ENCODE assay signal across 22 mouse cellular contexts in genomic region chr19:5430408-5430807, GRCm38 (mm10). TPM values are rescaled to one million over a fixed set of nuclear protein-coding genes. Genes with fewer than 3 reads are reported as not detected.
DNase-seq lines count a peak whose midpoint lies in the region; ATAC-seq and TF ChIP-seq lines count a peak whose summit lies in the region.
"Had no signal": no experiment of that assay in that cellular context is flagged by ENCODE, and none has a peak within 500 bp of the region (broad histone marks: within the 10 kb centered on the region; RNA-seq: fewer than 3 reads in every experiment).

No protein-coding gene starts in this region.

- no peak for ATAC-seq in hindbrain, embryonic 13.5 days (ENCODE audit: low FRiP score)
- no peak for ATAC-seq in lung, postnatal 0 days
- ATAC-seq: CD4-positive, CD25-positive, alpha-beta regulatory T cell, adult 4 months; liver, embryonic 12.5 days; midbrain, embryonic 15.5 days had no signal

- TF ChIP-seq EP300 in lung, postnatal 0 days (IDR thresholded peaks at IDR 0.05), result no peak

- H3K27me3 ChIP-seq in hindbrain, embryonic 13.5 days, result peaks cover 9% of the 10 kb centered on the region
- H3K27me3 ChIP-seq in hindbrain, embryonic 10.5 days (ENCODE audit: insufficient read depth, poor library complexity, severe bottlenecking), result 0 out of 2 replicates have a peak, but pooled peaks cover 5% of the 10 kb centered on the region
- H3K27me3 ChIP-seq in thymus, adult 2 months (ENCODE audit: control insufficient read depth, insufficient read depth, low read length), result no peaks in the 10 kb centered on the region
- no peaks in the 10 kb centered on the region for H3K27me3 ChIP-seq in lung, postnatal 0 days (replicated peaks; ENCODE audit: insufficient read depth, low read length)
- H3K27me3 ChIP-seq: hindbrain, embryonic 15.5 days; midbrain, embryonic 15.5 days had no signal

- TF ChIP-seq CTCF in thymus, adult 2 months (IDR thresholded peaks at IDR 0.05; ENCODE audit: borderline replicate concordance, control insufficient read depth, extremely low read depth, insufficient read depth, low read length, poor library complexity), result no peak
- TF ChIP-seq CTCF in embryonic fibroblast, embryonic 13.5 days (IDR thresholded peaks at IDR 0.05; ENCODE audit: borderline replicate concordance, insufficient read depth, low read length), result no peak
- TF ChIP-seq CTCF in lung, postnatal 0 days (IDR thresholded peaks at IDR 0.05), result no peak
- no peak for TF ChIP-seq CTCF in left cerebral cortex, adult 2 months (IDR thresholded peaks at IDR 0.05)

- H3K9me3 ChIP-seq in hindbrain, embryonic 13.5 days, result no peaks in the 10 kb centered on the region
- H3K9me3 ChIP-seq in hindbrain, embryonic 10.5 days, result no peaks in the 10 kb centered on the region
- no peaks in the 10 kb centered on the region for H3K9me3 ChIP-seq in lung, postnatal 0 days (ENCODE audit: low read length)
- H3K9me3 ChIP-seq: forebrain, embryonic 12.5 days; G1E; hindbrain, embryonic 15.5 days; liver, embryonic 12.5 days; midbrain, embryonic 15.5 days had no signal

- no peak for TF ChIP-seq POLR2A in thymus, adult 2 months (IDR thresholded peaks at IDR 0.05; ENCODE audit: control insufficient read depth, extremely low read depth, insufficient read depth, low read length, poor library complexity)
- no peak for TF ChIP-seq POLR2A in embryonic fibroblast, embryonic 13.5 days (IDR thresholded peaks at IDR 0.05; ENCODE audit: low read depth, low read length)

- no peak overlapping the region for H3K4me2 ChIP-seq in hindbrain, embryonic 13.5 days
- no peak overlapping the region for H3K4me2 ChIP-seq in lung, postnatal 0 days (replicated peaks; ENCODE audit: low read depth, low read length)
- H3K4me2 ChIP-seq: forebrain, embryonic 12.5 days; hindbrain, embryonic 15.5 days; liver, embryonic 12.5 days; lung, embryonic 14.5 days; midbrain, embryonic 15.5 days had no signal

- WGBS in hindbrain, embryonic 13.5 days, result 90% methylated on average over 1 of the region's 1 CpGs
- WGBS in hindbrain, embryonic 10.5 days, result 87% methylated on average over 1 of the region's 1 CpGs
- WGBS in thymus, adult 2 months, result 2% methylated on average over 1 of the region's 1 CpGs
- 66% methylated on average over 1 of the region's 1 CpGs for WGBS in lung, postnatal 0 days

- H3K27ac ChIP-seq in hindbrain, embryonic 13.5 days, result no peak overlapping the region
- H3K27ac ChIP-seq in hindbrain, embryonic 10.5 days, result no peak overlapping the region
- peak overlapping the region; percentile 35 for H3K27ac ChIP-seq in thymus, adult 2 months (ENCODE audit: control insufficient read depth, insufficient read depth, low read length)
- peak overlapping the region; percentile 76 for H3K27ac ChIP-seq in embryonic fibroblast, embryonic 13.5 days (ENCODE audit: insufficient read depth, low read length)
- H3K27ac ChIP-seq in lung, postnatal 0 days (ENCODE audit: low read length), result no peak overlapping the region
- no peak overlapping the region for H3K27ac ChIP-seq in left cerebral cortex, adult 2 months
- H3K27ac ChIP-seq: forebrain, embryonic 12.5 days; liver, embryonic 12.5 days; macrophage; midbrain, embryonic 15.5 days had no signal

- peak overlapping the region; percentile 15; the same call in 1 of the 2 replicates for H3K9ac ChIP-seq in hindbrain, embryonic 13.5 days
- H3K9ac ChIP-seq in lung, postnatal 0 days (replicated peaks; ENCODE audit: low read depth), result no peak overlapping the region
- H3K9ac ChIP-seq: forebrain, embryonic 12.5 days; hindbrain, embryonic 15.5 days; liver, embryonic 12.5 days; lung, embryonic 14.5 days; midbrain, embryonic 15.5 days had no signal

- no peak overlapping the region for H3K4me3 ChIP-seq in hindbrain, embryonic 13.5 days
- H3K4me3 ChIP-seq in hindbrain, embryonic 10.5 days, result no peak overlapping the region
- no peak overlapping the region for H3K4me3 ChIP-seq in thymus, adult 2 months (ENCODE audit: control insufficient read depth, insufficient read depth, low read length)
- no peak overlapping the region for H3K4me3 ChIP-seq in embryonic fibroblast, embryonic 13.5 days (ENCODE audit: insufficient read depth, low read length)
- no peak overlapping the region for H3K4me3 ChIP-seq in lung, postnatal 0 days (ENCODE audit: low read depth, low read length)
- H3K4me3 ChIP-seq in left cerebral cortex, adult 2 months, result no peak overlapping the region
- H3K4me3 ChIP-seq: forebrain, embryonic 12.5 days; hindbrain, embryonic 15.5 days; liver, embryonic 12.5 days; midbrain, embryonic 15.5 days had no signal

- DNase-seq in hindbrain, embryonic 10.5 days (ENCODE audit: low spot score), result no peak
- DNase-seq in thymus, adult 2 months, result peak; percentile 25
- no peak for DNase-seq in thymus, postnatal 10 days (ENCODE audit: low spot score in 2 of 2)
- DNase-seq in lung, postnatal 0 days (ENCODE audit: low spot score), result no peak
- no peak for DNase-seq in left cerebral cortex, adult 2 months (ENCODE audit: extremely low spot score in 1 of 2, low spot score in 2 of 2)
- DNase-seq: lung, embryonic 14.5 days had no signal

- intact Hi-C loops in left cerebral cortex, adult 2 months (cut with DNase I), result no loop called here

- peaks cover 18% of the 10 kb centered on the region for H3K36me3 ChIP-seq in hindbrain, embryonic 13.5 days
- peaks cover 22% of the 10 kb centered on the region for H3K36me3 ChIP-seq in hindbrain, embryonic 10.5 days
- H3K36me3 ChIP-seq in thymus, adult 2 months (ENCODE audit: control insufficient read depth, insufficient read depth, low read length), result 0 out of 2 replicates have a peak, but pooled peaks cover 8% of the 10 kb centered on the region
- H3K36me3 ChIP-seq in lung, postnatal 0 days (ENCODE audit: insufficient read depth, low read length), result peaks cover 4% of the 10 kb centered on the region; the same call in 1 of the 2 replicates

- peaks cover 37% of the 10 kb centered on the region for H3K4me1 ChIP-seq in hindbrain, embryonic 13.5 days (replicated peaks)
- H3K4me1 ChIP-seq in hindbrain, embryonic 10.5 days (replicated peaks), result peaks cover 42% of the 10 kb centered on the region
- peaks cover 50% of the 10 kb centered on the region for H3K4me1 ChIP-seq in thymus, adult 2 months (replicated peaks; ENCODE audit: control insufficient read depth, insufficient read depth, low read length)
- H3K4me1 ChIP-seq in embryonic fibroblast, embryonic 13.5 days (ENCODE audit: control insufficient read depth, insufficient read depth, low read length), result peaks cover 49% of the 10 kb centered on the region
- H3K4me1 ChIP-seq in lung, postnatal 0 days (ENCODE audit: insufficient read depth, low read depth, low read length), result peaks cover 22% of the 10 kb centered on the region; the same call in 1 of the 2 replicates

RNA-seq across cellular contexts. Expression of gene AI837181, which starts 5.5 kb away (rescaled TPM):
- polyA plus RNA-seq in hindbrain, embryonic 13.5 days (2015; fragmentation: Nextera tagmentation; extraction: Ambion mirVana), result 68.5 and 69.7 TPM in 2 replicates
- 53.8 and 63.9 TPM in 2 replicates for polyA plus RNA-seq in hindbrain, embryonic 10.5 days (2016; fragmentation: Nextera tagmentation; extraction: Ambion mirVana)
- polyA plus RNA-seq in thymus, adult 2 months (2012; rRNA removed), result 145 and 149 TPM in 2 replicates
- polyA plus RNA-seq in embryonic fibroblast, embryonic 13.5 days (2011; ENCODE audit: insufficient read length, low read depth, missing spikeins), result 47.2 and 48.3 TPM in 2 replicates
- 61.7 and 63.6 TPM in 2 replicates for polyA plus RNA-seq in lung, postnatal 0 days (2015; fragmentation: Nextera tagmentation; extraction: Ambion mirVana)
- 10 to 100 TPM; 68.0 to 74.1 TPM for total RNA-seq in left cerebral cortex, adult 2 months (2021)

RNA-seq across cellular contexts. Expression of gene Drap1, which starts 5.6 kb away (rescaled TPM):
- 322 and 323 TPM in 2 replicates for polyA plus RNA-seq in hindbrain, embryonic 13.5 days (2015; fragmentation: Nextera tagmentation; extraction: Ambion mirVana)
- polyA plus RNA-seq in hindbrain, embryonic 10.5 days (2016; fragmentation: Nextera tagmentation; extraction: Ambion mirVana), result 223 and 271 TPM in 2 replicates
- 112 and 133 TPM in 2 replicates for polyA plus RNA-seq in thymus, adult 2 months (2012; rRNA removed)
- 152 and 169 TPM in 2 replicates for polyA plus RNA-seq in embryonic fibroblast, embryonic 13.5 days (2011; ENCODE audit: insufficient read length, low read depth, missing spikeins)
- 352 and 379 TPM in 2 replicates for polyA plus RNA-seq in lung, postnatal 0 days (2015; fragmentation: Nextera tagmentation; extraction: Ambion mirVana)
- 100 to 1,000 TPM; 248 to 267 TPM for total RNA-seq in left cerebral cortex, adult 2 months (2021)

RNA-seq across cellular contexts. Expression of gene Fosl1, which starts 16.9 kb away (rescaled TPM):
- 0.48 TPM in 1 of 2 replicates, not detected in the other for polyA plus RNA-seq in hindbrain, embryonic 13.5 days (2015; fragmentation: Nextera tagmentation; extraction: Ambion mirVana)
- not detected in 2 replicates for polyA plus RNA-seq in hindbrain, embryonic 10.5 days (2016; fragmentation: Nextera tagmentation; extraction: Ambion mirVana)
- 0.16 TPM in 1 of 2 replicates, not detected in the other for polyA plus RNA-seq in thymus, adult 2 months (2012; rRNA removed)
- 13.4 and 35.0 TPM in 2 replicates for polyA plus RNA-seq in embryonic fibroblast, embryonic 13.5 days (2011; ENCODE audit: insufficient read length, low read depth, missing spikeins)
- polyA plus RNA-seq in lung, postnatal 0 days (2015; fragmentation: Nextera tagmentation; extraction: Ambion mirVana), result 0.31 TPM in 1 of 2 replicates, not detected in the other
- total RNA-seq in left cerebral cortex, adult 2 months (2021), result under 1 TPM in 1 of 2 experiments, not detected in 1; 0.65 TPM
- total RNA-seq: gastrocnemius, postnatal 14 days; heart, postnatal 10 days; layer of hippocampus, postnatal 10 days; left cerebral cortex, postnatal 14 days had no signal
- polyA plus RNA-seq: CD4-positive, CD25-positive, alpha-beta regulatory T cell, adult 4 months; forebrain, embryonic 12.5 days; hindbrain, embryonic 15.5 days; liver, embryonic 12.5 days; lung, embryonic 14.5 days; macrophage; midbrain, embryonic 15.5 days; neural tube, embryonic 11.5 days had no signal

RNA-seq across cellular contexts. Expression of gene Ccdc85b, which starts 27.3 kb away (rescaled TPM):
- 9.6 and 10.2 TPM in 2 replicates for polyA plus RNA-seq in hindbrain, embryonic 13.5 days (2015; fragmentation: Nextera tagmentation; extraction: Ambion mirVana)
- 6.9 and 8.6 TPM in 2 replicates for polyA plus RNA-seq in hindbrain, embryonic 10.5 days (2016; fragmentation: Nextera tagmentation; extraction: Ambion mirVana)
- polyA plus RNA-seq in thymus, adult 2 months (2012; rRNA removed), result 8.1 and 8.2 TPM in 2 replicates
- polyA plus RNA-seq in embryonic fibroblast, embryonic 13.5 days (2011; ENCODE audit: insufficient read length, low read depth, missing spikeins), result 3.0 and 5.2 TPM in 2 replicates
- polyA plus RNA-seq in lung, postnatal 0 days (2015; fragmentation: Nextera tagmentation; extraction: Ambion mirVana), result 14.4 and 18.0 TPM in 2 replicates
- 10 to 100 TPM; 29.5 to 30.6 TPM for total RNA-seq in left cerebral cortex, adult 2 months (2021)

RNA-seq across cellular contexts. Expression of gene Tsga10ip, which starts 28.1 kb away (rescaled TPM):
- polyA plus RNA-seq in hindbrain, embryonic 13.5 days (2015; fragmentation: Nextera tagmentation; extraction: Ambion mirVana), result 0.18 TPM in 1 of 2 replicates, not detected in the other
- polyA plus RNA-seq in hindbrain, embryonic 10.5 days (2016; fragmentation: Nextera tagmentation; extraction: Ambion mirVana), result 0.44 and 0.58 TPM in 2 replicates
- polyA plus RNA-seq in thymus, adult 2 months (2012; rRNA removed), result 0.14 and 0.59 TPM in 2 replicates
- not detected in 2 replicates for polyA plus RNA-seq in embryonic fibroblast, embryonic 13.5 days (2011; ENCODE audit: insufficient read length, low read depth, missing spikeins)
- polyA plus RNA-seq in lung, postnatal 0 days (2015; fragmentation: Nextera tagmentation; extraction: Ambion mirVana), result 1.1 TPM in 2 replicates
- total RNA-seq in left cerebral cortex, adult 2 months (2021), result not detected
- total RNA-seq: adrenal gland, postnatal 36 days; heart, postnatal 10 days had no signal
- polyA plus RNA-seq: CD4-positive, CD25-positive, alpha-beta regulatory T cell, adult 4 months; forebrain, embryonic 12.5 days; frontal cortex, adult 2 months; hindbrain, embryonic 15.5 days; liver, embryonic 12.5 days; lung, embryonic 14.5 days; macrophage; midbrain, embryonic 15.5 days; neural tube, embryonic 11.5 days had no signal

Comparison
In these comparisons a context has a peak if more than half of its experiments do, and no peak if none do; other contexts are left out.
1. H3K27ac ChIP-seq: peak in thymus, adult 2 months (single experiment) and embryonic fibroblast, embryonic 13.5 days (single experiment); none in hindbrain, embryonic 13.5 days (single experiment), hindbrain, embryonic 10.5 days (single experiment), lung, postnatal 0 days (single experiment) and left cerebral cortex, adult 2 months (single experiment).